Mouse (Mus musculus): ENCODE results near the gene Ifitm2. TPM values are rescaled to one million over a fixed set of nuclear protein-coding genes. Genes with fewer than 3 reads are reported as not detected.

The Ifitm2 gene
- polyA plus RNA-seq, 1 experiment, result 296 TPM

DNA sequence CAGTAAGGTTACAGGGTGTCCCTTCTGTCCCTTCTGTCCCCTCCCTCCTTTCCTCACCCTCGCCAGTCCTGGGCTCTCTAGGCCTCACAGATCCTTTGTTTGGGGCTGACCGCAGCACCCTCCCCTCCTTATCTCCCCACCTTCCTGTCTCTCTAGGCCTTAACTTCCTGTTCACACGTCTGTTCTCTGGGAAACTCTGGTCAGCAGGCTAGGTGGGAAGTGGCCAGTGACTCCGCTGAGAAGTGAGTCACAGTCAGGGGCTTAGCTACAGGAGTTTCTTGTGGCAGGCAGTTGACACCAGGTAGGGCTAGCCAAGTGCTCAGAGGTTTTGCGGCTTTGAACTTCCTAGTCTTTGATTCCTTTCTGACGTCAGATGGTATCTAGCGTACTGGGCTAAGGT, 8.8 kb downstream of the Ifitm2 start:
- no peak overlapping the region for H3K27ac ChIP-seq (ENCODE audit: control insufficient read depth, insufficient read depth, low read length)
- no peak for TF ChIP-seq CTCF (IDR thresholded peaks at IDR 0.05; ENCODE audit: borderline replicate concordance, control insufficient read depth, extremely low read depth, insufficient read depth, low read length, poor library complexity)
- no peak for TF ChIP-seq POLR2A (IDR thresholded peaks at IDR 0.05; ENCODE audit: control insufficient read depth, extremely low read depth, insufficient read depth, low read length, poor library complexity)
- H3K4me1 ChIP-seq (replicated peaks; ENCODE audit: control insufficient read depth, insufficient read depth, low read length), result peaks cover 31% of the 10 kb centered on the region
- no peaks in the 10 kb centered on the region for H3K36me3 ChIP-seq (ENCODE audit: control insufficient read depth, insufficient read depth, low read length)
- no peak overlapping the region for H3K4me3 ChIP-seq (ENCODE audit: control insufficient read depth, insufficient read depth, low read length)
- WGBS, result 9% methylated on average over 7 of the region's 7 CpGs
- DNase-seq, result no peak
- no peaks in the 10 kb centered on the region for H3K27me3 ChIP-seq (ENCODE audit: control insufficient read depth, insufficient read depth, low read length)

DNA sequence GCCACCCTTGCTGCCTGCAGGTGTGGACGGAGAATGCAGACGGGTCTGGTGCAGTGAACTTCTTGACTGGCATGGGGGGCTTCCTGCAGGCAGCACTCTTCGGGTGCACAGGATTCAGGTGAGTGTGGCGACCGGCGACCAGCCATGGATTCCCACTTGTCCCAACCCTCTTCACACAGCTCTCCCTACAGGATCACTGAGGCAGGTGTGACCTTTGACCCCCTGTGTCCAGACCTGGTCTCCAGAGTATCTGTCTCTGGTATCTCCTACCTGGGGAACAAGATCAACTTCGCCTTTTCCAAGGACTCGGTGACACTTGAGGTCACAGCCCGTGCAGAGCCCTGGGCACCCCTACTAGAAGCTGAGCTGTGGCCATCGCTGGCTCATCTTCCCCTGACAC, 9.5 kb downstream of the Ifitm2 start:
- Histone ChIP-seq H3K27ac (ENCODE audit: control insufficient read depth, insufficient read depth, low read length) (no peak overlapping the region), H3K36me3 (ENCODE audit: control insufficient read depth, insufficient read depth, low read length) (no peaks in the 10 kb centered on the region), H3K4me3 (ENCODE audit: control insufficient read depth, insufficient read depth, low read length) (no peak overlapping the region), H3K4me1 (replicated peaks; ENCODE audit: control insufficient read depth, insufficient read depth, low read length) (peaks cover 33% of the 10 kb centered on the region), H3K27me3 (ENCODE audit: control insufficient read depth, insufficient read depth, low read length) (no peaks in the 10 kb centered on the region)
- TF ChIP-seq POLR2A (IDR thresholded peaks at IDR 0.05; ENCODE audit: control insufficient read depth, extremely low read depth, insufficient read depth, low read length, poor library complexity), result no peak
- no peak for TF ChIP-seq CTCF (IDR thresholded peaks at IDR 0.05; ENCODE audit: borderline replicate concordance, control insufficient read depth, extremely low read depth, insufficient read depth, low read length, poor library complexity)
- 91% methylated on average over 10 of the region's 10 CpGs for WGBS
- no peak for DNase-seq

DNA sequence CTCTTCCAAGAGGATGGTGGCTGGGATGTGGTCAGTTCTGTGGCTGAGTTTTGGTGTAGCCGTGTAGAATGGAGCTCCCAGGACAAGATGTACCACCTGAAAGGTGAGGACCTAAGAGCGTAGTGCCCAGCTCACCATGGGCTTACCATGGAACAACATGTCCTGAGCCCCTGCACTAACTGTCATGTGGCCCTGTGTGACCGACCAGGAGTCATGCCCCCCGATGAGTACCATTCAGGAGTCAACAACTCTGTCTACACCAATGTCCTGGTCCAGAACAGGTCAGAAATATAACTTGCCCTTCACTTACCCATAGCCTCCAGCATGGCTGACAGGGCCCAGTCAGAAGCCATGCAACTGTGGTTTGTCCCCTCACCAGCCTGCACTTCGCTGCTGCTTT, 10.5 kb downstream of the Ifitm2 start:
- peaks cover 33% of the 10 kb centered on the region for H3K4me1 ChIP-seq (replicated peaks; ENCODE audit: control insufficient read depth, insufficient read depth, low read length)
- no peak overlapping the region for H3K4me3 ChIP-seq (ENCODE audit: control insufficient read depth, insufficient read depth, low read length)
- H3K27me3 ChIP-seq (ENCODE audit: control insufficient read depth, insufficient read depth, low read length), result no peaks in the 10 kb centered on the region
- H3K27ac ChIP-seq (ENCODE audit: control insufficient read depth, insufficient read depth, low read length), result no peak overlapping the region
- TF ChIP-seq CTCF (IDR thresholded peaks at IDR 0.05; ENCODE audit: borderline replicate concordance, control insufficient read depth, extremely low read depth, insufficient read depth, low read length, poor library complexity) (no peak), POLR2A (IDR thresholded peaks at IDR 0.05; ENCODE audit: control insufficient read depth, extremely low read depth, insufficient read depth, low read length, poor library complexity) (no peak)
- DNase-seq, result no peak
- 97% methylated on average over 5 of the region's 5 CpGs for WGBS
- H3K36me3 ChIP-seq (ENCODE audit: control insufficient read depth, insufficient read depth, low read length), result no peaks in the 10 kb centered on the region

DNA sequence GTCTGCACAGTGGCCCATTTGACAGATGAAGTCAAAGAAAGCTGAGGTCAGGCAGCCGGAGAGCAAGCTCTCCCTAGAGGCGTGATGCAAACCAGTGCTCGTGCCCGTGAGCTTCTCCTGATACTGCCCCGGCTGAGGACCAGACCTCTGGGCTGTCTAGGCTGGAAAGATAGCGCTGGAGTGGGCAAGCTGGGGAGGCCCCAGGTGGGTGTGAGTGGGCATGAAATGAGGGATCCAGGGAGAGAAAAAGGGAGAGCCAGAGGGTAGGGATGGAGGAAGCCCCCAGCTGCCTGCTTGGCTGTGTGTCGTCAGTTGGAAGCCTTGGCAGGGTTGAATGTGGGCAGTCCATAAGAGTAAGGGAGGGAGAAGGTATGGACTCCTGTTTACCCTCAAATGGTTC, 11.6 kb downstream of the Ifitm2 start:
- Histone ChIP-seq H3K4me3 (ENCODE audit: control insufficient read depth, insufficient read depth, low read length) (no peak overlapping the region), H3K27me3 (ENCODE audit: control insufficient read depth, insufficient read depth, low read length) (no peaks in the 10 kb centered on the region), H3K36me3 (ENCODE audit: control insufficient read depth, insufficient read depth, low read length) (no peaks in the 10 kb centered on the region), H3K4me1 (replicated peaks; ENCODE audit: control insufficient read depth, insufficient read depth, low read length) (peaks cover 33% of the 10 kb centered on the region), H3K27ac (ENCODE audit: control insufficient read depth, insufficient read depth, low read length) (no peak overlapping the region)
- DNase-seq, result no peak
- 94% methylated on average over 7 of the region's 7 CpGs for WGBS
- TF ChIP-seq CTCF (IDR thresholded peaks at IDR 0.05; ENCODE audit: borderline replicate concordance, control insufficient read depth, extremely low read depth, insufficient read depth, low read length, poor library complexity) (no peak), POLR2A (IDR thresholded peaks at IDR 0.05; ENCODE audit: control insufficient read depth, extremely low read depth, insufficient read depth, low read length, poor library complexity) (no peak)

DNA sequence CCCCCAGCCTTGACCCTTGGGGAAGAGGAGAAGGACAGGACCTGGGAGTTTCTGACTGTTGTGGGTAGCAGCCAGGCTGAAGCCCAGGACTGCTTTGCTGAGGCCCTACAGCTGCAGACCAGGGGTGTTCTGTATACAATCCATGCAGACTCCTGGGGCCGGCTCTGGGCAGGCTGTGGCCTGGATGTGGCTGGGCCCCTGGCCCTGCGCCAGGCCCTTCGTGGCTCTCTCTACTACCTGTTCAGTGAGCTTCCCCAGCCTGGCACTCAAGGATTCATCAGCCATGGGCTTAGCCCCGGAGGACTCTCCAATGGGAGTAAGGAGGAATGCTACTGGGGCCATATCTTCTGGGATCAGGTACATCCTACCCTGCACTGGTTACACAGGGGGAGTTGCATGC, 12.4 kb downstream of the Ifitm2 start:
- WGBS, result 79% methylated on average over 4 of the region's 4 CpGs
- no peak for DNase-seq
- H3K27ac ChIP-seq (ENCODE audit: control insufficient read depth, insufficient read depth, low read length), result no peak overlapping the region
- no peaks in the 10 kb centered on the region for H3K27me3 ChIP-seq (ENCODE audit: control insufficient read depth, insufficient read depth, low read length)
- peaks cover 33% of the 10 kb centered on the region for H3K4me1 ChIP-seq (replicated peaks; ENCODE audit: control insufficient read depth, insufficient read depth, low read length)
- TF ChIP-seq POLR2A (IDR thresholded peaks at IDR 0.05; ENCODE audit: control insufficient read depth, extremely low read depth, insufficient read depth, low read length, poor library complexity) (no peak), CTCF (IDR thresholded peaks at IDR 0.05; ENCODE audit: borderline replicate concordance, control insufficient read depth, extremely low read depth, insufficient read depth, low read length, poor library complexity) (no peak)
- no peak overlapping the region for H3K4me3 ChIP-seq (ENCODE audit: control insufficient read depth, insufficient read depth, low read length)
- H3K36me3 ChIP-seq (ENCODE audit: control insufficient read depth, insufficient read depth, low read length), result no peaks in the 10 kb centered on the region

DNA sequence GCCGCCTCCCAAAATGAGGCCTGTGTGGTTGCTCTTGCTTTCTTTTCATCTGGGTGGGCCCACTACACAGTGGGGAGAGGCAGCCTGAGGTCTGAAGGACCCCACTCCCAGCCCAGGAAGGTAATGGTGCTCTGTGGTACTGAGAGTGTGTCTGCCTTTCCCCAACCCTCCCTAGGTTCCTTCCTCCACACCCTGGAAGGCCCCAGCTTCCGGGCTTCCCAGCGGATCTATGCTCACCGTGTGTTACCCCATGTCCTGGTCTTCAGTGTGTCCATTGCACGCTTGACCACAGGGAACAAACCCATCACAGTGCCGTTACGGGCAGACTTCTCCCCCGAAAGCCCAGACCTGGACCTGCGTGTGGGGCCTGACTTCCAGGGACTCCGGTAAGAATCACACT, 13.0 kb downstream of the Ifitm2 start:
- no peak for DNase-seq
- TF ChIP-seq POLR2A (IDR thresholded peaks at IDR 0.05; ENCODE audit: control insufficient read depth, extremely low read depth, insufficient read depth, low read length, poor library complexity) (no peak), CTCF (IDR thresholded peaks at IDR 0.05; ENCODE audit: borderline replicate concordance, control insufficient read depth, extremely low read depth, insufficient read depth, low read length, poor library complexity) (no peak)
- H3K4me3 ChIP-seq (ENCODE audit: control insufficient read depth, insufficient read depth, low read length), result no peak overlapping the region
- no peaks in the 10 kb centered on the region for H3K27me3 ChIP-seq (ENCODE audit: control insufficient read depth, insufficient read depth, low read length)
- H3K36me3 ChIP-seq (ENCODE audit: control insufficient read depth, insufficient read depth, low read length), result no peaks in the 10 kb centered on the region
- peaks cover 33% of the 10 kb centered on the region for H3K4me1 ChIP-seq (replicated peaks; ENCODE audit: control insufficient read depth, insufficient read depth, low read length)
- 90% methylated on average over 10 of the region's 10 CpGs for WGBS
- H3K27ac ChIP-seq (ENCODE audit: control insufficient read depth, insufficient read depth, low read length), result no peak overlapping the region

DNA sequence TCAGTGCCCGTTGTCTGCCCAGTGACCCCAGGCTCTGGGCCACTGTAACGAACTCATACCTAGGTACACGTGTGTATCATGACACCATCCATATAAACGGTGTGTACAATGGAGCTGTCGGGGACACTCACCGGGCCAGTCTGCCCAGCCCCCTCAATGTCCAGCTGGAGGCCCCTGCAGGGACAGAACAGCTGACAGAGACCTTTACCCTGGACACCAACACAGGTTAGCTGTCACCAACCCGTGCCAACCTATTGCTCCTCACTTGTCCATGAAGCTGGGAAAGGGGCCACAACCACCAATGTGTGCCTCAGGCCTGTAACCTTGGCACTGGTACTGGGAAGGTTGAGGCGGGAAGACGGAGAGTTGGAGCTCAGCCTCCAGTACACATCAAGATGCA, 13.4 kb downstream of the Ifitm2 start:
- peak overlapping the region; percentile 77 for H3K4me3 ChIP-seq (ENCODE audit: control insufficient read depth, insufficient read depth, low read length)
- WGBS, result 66% methylated on average over 9 of the region's 9 CpGs

More for the DNA sequence above, 13.4 kb downstream of the Ifitm2 start:
- H3K36me3 ChIP-seq (ENCODE audit: control insufficient read depth, insufficient read depth, low read length), result no peaks in the 10 kb centered on the region
- peaks cover 31% of the 10 kb centered on the region for H3K4me1 ChIP-seq (replicated peaks; ENCODE audit: control insufficient read depth, insufficient read depth, low read length)
- H3K27ac ChIP-seq (ENCODE audit: control insufficient read depth, insufficient read depth, low read length), result peak overlapping the region; percentile 65
- no peak for TF ChIP-seq CTCF (IDR thresholded peaks at IDR 0.05; ENCODE audit: borderline replicate concordance, control insufficient read depth, extremely low read depth, insufficient read depth, low read length, poor library complexity)
- TF ChIP-seq POLR2A (IDR thresholded peaks at IDR 0.05; ENCODE audit: control insufficient read depth, extremely low read depth, insufficient read depth, low read length, poor library complexity), result no peak
- DNase-seq, result peak; percentile 18
- H3K27me3 ChIP-seq (ENCODE audit: control insufficient read depth, insufficient read depth, low read length), result no peaks in the 10 kb centered on the region

All from thymus, adult 2 months (tissue).